Mouse (Mus musculus) G1E (cell line): Measurements from ENCODE around the gene Ear6.

Source experiments
- CTCF ChIP-seq: IDR thresholded peaks from 2 replicates; pipeline ENCODE4 v1.5.1; 2012; ENCODE audit warnings: low read depth, low read length, inconsistent platforms, mixed read lengths
- GATA1 ChIP-seq: IDR thresholded peaks from 2 replicates; pipeline ENCODE4 v1.6.1; 2012; ENCODE audit warnings: borderline replicate concordance, low read length, inconsistent platforms, mixed read lengths

GRCm38 (mm10) chr14:51889833-51890232 is 36.3 kb downstream of the Ear6 start:
- no peak for TF ChIP-seq CTCF
- TF ChIP-seq GATA1: no peak
